Mouse (Mus musculus): ENCODE measurements around the gene Ddx28.
"Not testable (repeated sequence)": the region's sequence is repeated elsewhere in the genome, so short reads cannot be mapped to it uniquely, and the experiment has no call there.

The Ddx28 gene

GRCm38 (mm10) chr8:106010748-106011642 lies 687 bp downstream of the Ddx28 start:
- DNase-seq: peak; percentile 91

- DNase-seq: not testable (repeated sequence)
These were observed 3.8 kb downstream of the Ddx28 start for GRCm38 (mm10) chr8:106007891-106008290.

- DNase-seq: no peak
These were observed 4.5 kb downstream of the Ddx28 start for GRCm38 (mm10) chr8:106007135-106007534.

- no peak for DNase-seq
These were observed 5.3 kb downstream of the Ddx28 start for GRCm38 (mm10) chr8:106006413-106006812.

GRCm38 (mm10) chr8:106005875-106006274 lies 5.8 kb downstream of the Ddx28 start, which contains the start of gene Dpep2nb:
TSS of gene Dpep2nb (minus strand) at chr8:106005975.
- DNase-seq: no peak

GRCm38 (mm10) chr8:106004538-106005207 lies 7.0 kb downstream of the Ddx28 start:
- no peak for DNase-seq

- peak; percentile 90 for DNase-seq
These were observed 9.8 kb downstream of the Ddx28 start for GRCm38 (mm10) chr8:106001908-106002307.

GRCm38 (mm10) chr8:105998971-105999370 lies 12.7 kb downstream of the Ddx28 start:
- DNase-seq: no peak

GRCm38 (mm10) chr8:105996359-105996758 lies 15.3 kb downstream of the Ddx28 start:
- no peak for DNase-seq

GRCm38 (mm10) chr8:105993226-105993625 lies 18.5 kb downstream of the Ddx28 start:
- DNase-seq: no peak

GRCm38 (mm10) chr8:105992499-105992898 lies 19.2 kb downstream of the Ddx28 start:
- no peak for DNase-seq

GRCm38 (mm10) chr8:105991546-105991945 lies 20.1 kb downstream of the Ddx28 start:
- DNase-seq: no peak

- DNase-seq: peak; percentile 83
These were observed 20.8 kb downstream of the Ddx28 start, which contains the start of gene Dus2 for GRCm38 (mm10) chr8:105990856-105991387. TSS of gene Dus2 (plus strand) at chr8:105991337.

- DNase-seq: no peak
These were observed 23.1 kb downstream of the Ddx28 start for GRCm38 (mm10) chr8:105988546-105988945.

- DNase-seq: not testable (repeated sequence)
These were observed 28.3 kb downstream of the Ddx28 start for GRCm38 (mm10) chr8:105983406-105983805.

GRCm38 (mm10) chr8:105981146-105981545 lies 30.5 kb downstream of the Ddx28 start:
- DNase-seq: no peak

- no peak for DNase-seq
These were observed 32.4 kb downstream of the Ddx28 start, which contains the start of gene Dpep3 for GRCm38 (mm10) chr8:105979325-105979724. TSS of gene Dpep3 (minus strand) at chr8:105979429.

GRCm38 (mm10) chr8:105975363-105975762 lies 36.3 kb downstream of the Ddx28 start:
- no peak for DNase-seq

GRCm38 (mm10) chr8:105971019-105971720 lies 40.5 kb downstream of the Ddx28 start:
- no peak for DNase-seq

GRCm38 (mm10) chr8:105969367-105969766 lies 42.3 kb downstream of the Ddx28 start:
- DNase-seq: no peak

GRCm38 (mm10) chr8:105966692-105967311 lies 44.9 kb downstream of the Ddx28 start:
- DNase-seq: no peak

- DNase-seq: no peak
These were observed 45.8 kb downstream of the Ddx28 start, which contains the start of gene Slc12a4 for GRCm38 (mm10) chr8:105965905-105966341. TSS of gene Slc12a4 (minus strand) at chr8:105966097.

Measured in cerebellum, adult 9-10 months (tissue).